Mouse (Mus musculus): Measurements from ENCODE around the gene Fancm. TPM values are rescaled to one million over a fixed set of nuclear protein-coding genes. Genes with fewer than 3 reads are reported as not detected.

Fancm gene
- polyA plus RNA-seq (2014; fragmentation: Nextera tagmentation; extraction: Ambion mirVana) = 9.3 and 9.4 TPM in 2 replicates

DNA sequence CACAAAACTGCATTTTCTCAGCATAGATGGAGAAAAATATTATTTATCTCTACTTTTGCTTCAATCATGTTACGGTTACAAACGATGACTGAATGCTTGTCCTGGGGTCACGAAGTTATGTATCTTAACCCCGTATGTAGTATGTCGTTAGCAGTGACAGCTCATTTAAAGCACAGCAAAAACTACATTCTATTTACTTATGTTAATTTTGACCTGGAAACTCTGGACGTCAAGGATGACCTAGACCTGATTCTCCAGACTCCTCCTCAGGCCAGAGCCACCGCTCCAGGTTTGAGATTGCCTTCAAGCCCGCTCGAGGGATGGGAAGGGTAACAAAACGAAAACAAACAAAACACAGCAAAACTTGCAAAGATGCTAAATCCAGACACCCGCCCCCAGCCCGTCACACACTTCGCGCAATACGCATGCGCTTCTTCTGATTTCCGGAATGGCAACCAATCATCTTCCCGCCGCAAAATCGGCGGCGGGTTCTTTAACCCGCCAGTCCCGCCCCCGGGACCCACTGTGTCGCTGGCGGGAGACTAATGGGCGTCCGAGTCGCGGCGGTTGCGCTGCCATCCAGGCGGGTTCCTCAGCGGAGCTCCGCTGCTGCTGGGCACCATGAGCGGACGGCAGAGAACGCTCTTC lies at the start of gene Fancm:
Gene Fancm (plus strand): TSS at position 519 of the 648 bp plus-strand sequence.
- peak within 1 kb of the TSS; percentile 81 for H3K9ac ChIP-seq (ENCODE audit: low read length)
- peaks cover 18% of the 10 kb centered on the region for H3K36me3 ChIP-seq (ENCODE audit: control insufficient read depth, insufficient read depth, low read length)
- H3K4me2 ChIP-seq (ENCODE audit: low read length) = peak within 1 kb of the TSS; percentile 90
- WGBS = 2% methylated on average over 39 of the region's 39 CpGs
- ATAC-seq (ENCODE audit: insufficient number of reproducible peaks, insufficient read depth, low FRiP score, low read depth) = peak; percentile 24
- peak within 1 kb of the TSS; percentile 79 for H3K4me3 ChIP-seq (ENCODE audit: control insufficient read depth in 1 of 2, insufficient read depth in 1 of 2, low read depth in 1 of 2, low read length in 2 of 2)
- H3K4me1 ChIP-seq (ENCODE audit: control insufficient read depth in 2 of 2, insufficient read depth in 2 of 2, low read length in 2 of 2) = peaks cover 6 to 18% of the 10 kb centered on the region in 2 experiments; a peak in 3 of 4 replicates
- H3K9me3 ChIP-seq (ENCODE audit: control insufficient read depth, low read length) = no peaks in the 10 kb centered on the region
- no peaks in the 10 kb centered on the region for H3K27me3 ChIP-seq (ENCODE audit: control insufficient read depth, insufficient read depth, low read length)
- H3K27ac ChIP-seq (replicated peaks in 1 of 2; ENCODE audit: control insufficient read depth in 1 of 2, insufficient read depth in 1 of 2, low read depth in 2 of 2, low read length in 2 of 2) = peak within 1 kb of the TSS; percentile 67 to 92

DNA sequence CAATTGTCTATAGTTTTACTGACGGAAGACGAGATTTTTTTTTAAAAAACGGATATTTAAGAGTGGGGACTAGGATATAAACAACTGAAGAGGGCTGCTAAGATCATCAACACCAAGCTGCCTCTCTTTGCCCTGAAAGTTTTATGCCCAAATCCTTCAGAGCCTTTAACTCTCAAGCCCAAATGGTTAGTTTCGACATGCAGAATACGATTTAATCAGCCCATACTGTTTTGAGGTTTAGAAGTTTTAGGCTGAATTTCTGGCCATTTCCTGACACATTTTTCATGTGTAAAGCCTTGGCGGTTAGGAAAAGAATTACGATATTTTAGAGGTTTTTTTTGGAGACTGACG lies 39.6 kb upstream of the Fancm start:
- no peaks in the 10 kb centered on the region for H3K9me3 ChIP-seq (ENCODE audit: control insufficient read depth, low read length)
- H3K4me2 ChIP-seq (ENCODE audit: low read length) = peak overlapping the region; percentile 75
- 48% methylated on average over 8 of the region's 8 CpGs for WGBS
- ATAC-seq (ENCODE audit: insufficient number of reproducible peaks, insufficient read depth, low FRiP score, low read depth) = no peak
- H3K9ac ChIP-seq (ENCODE audit: low read length) = peak overlapping the region; percentile 87
- peaks cover 4 to 23% of the 10 kb centered on the region in 2 experiments; a peak in 3 of 4 replicates for H3K4me1 ChIP-seq (ENCODE audit: control insufficient read depth in 2 of 2, insufficient read depth in 2 of 2, low read length in 2 of 2)
- H3K27ac ChIP-seq (replicated peaks in 1 of 2; ENCODE audit: control insufficient read depth in 1 of 2, insufficient read depth in 1 of 2, low read depth in 2 of 2, low read length in 2 of 2) = peak overlapping the region; percentile 39 to 81
- no peaks in the 10 kb centered on the region for H3K27me3 ChIP-seq (ENCODE audit: control insufficient read depth, insufficient read depth, low read length)
- 0 out of 2 replicates have a peak, but pooled peaks cover 2% of the 10 kb centered on the region for H3K36me3 ChIP-seq (ENCODE audit: control insufficient read depth, insufficient read depth, low read length)
- H3K4me3 ChIP-seq (ENCODE audit: control insufficient read depth in 1 of 2, insufficient read depth in 1 of 2, low read depth in 1 of 2, low read length in 2 of 2) = peak overlapping the region; percentile 69 to 100

- Histone ChIP-seq H3K27ac (replicated peaks in 1 of 2; ENCODE audit: control insufficient read depth in 1 of 2, insufficient read depth in 1 of 2, low read depth in 2 of 2, low read length in 2 of 2) (peak within 1 kb of the TSS; percentile 81 to 94), H3K9ac (ENCODE audit: low read length) (peak within 1 kb of the TSS; percentile 87), H3K4me1 (ENCODE audit: control insufficient read depth in 2 of 2, insufficient read depth in 2 of 2, low read length in 2 of 2) (peaks cover 4 to 23% of the 10 kb centered on the region in 2 experiments; a peak in 3 of 4 replicates), H3K36me3 (ENCODE audit: control insufficient read depth, insufficient read depth, low read length) (0 out of 2 replicates have a peak, but pooled peaks cover 4% of the 10 kb centered on the region), H3K4me3 (ENCODE audit: control insufficient read depth in 1 of 2, insufficient read depth in 1 of 2, low read depth in 1 of 2, low read length in 2 of 2) (peak within 1 kb of the TSS; percentile 69 to 100), H3K27me3 (ENCODE audit: control insufficient read depth, insufficient read depth, low read length) (no peaks in the 10 kb centered on the region), H3K9me3 (ENCODE audit: control insufficient read depth, low read length) (no peaks in the 10 kb centered on the region), H3K4me2 (ENCODE audit: low read length) (peak within 1 kb of the TSS; percentile 75)
- ATAC-seq (ENCODE audit: insufficient number of reproducible peaks, insufficient read depth, low FRiP score, low read depth) = peak; percentile 89
- under 1% methylated on average over 65 of the region's 65 CpGs for WGBS
Observed at GRCm38 (mm10) chr12:65036190-65036870, 39.1 kb upstream of the Fancm start, which contains the start of gene Prpf39. Gene Prpf39 (plus strand): TSS chr12:65036333.

GRCm38 (mm10) chr12:65036892-65037545 lies 38.4 kb upstream of the Fancm start:
- H3K9me3 ChIP-seq (ENCODE audit: control insufficient read depth, low read length) = no peaks in the 10 kb centered on the region
- 10% methylated on average over 18 of the region's 18 CpGs for WGBS
- H3K27me3 ChIP-seq (ENCODE audit: control insufficient read depth, insufficient read depth, low read length) = no peaks in the 10 kb centered on the region
- H3K4me2 ChIP-seq (ENCODE audit: low read length) = peak overlapping the region; percentile 75
- peak overlapping the region; percentile 69 to 100 for H3K4me3 ChIP-seq (ENCODE audit: control insufficient read depth in 1 of 2, insufficient read depth in 1 of 2, low read depth in 1 of 2, low read length in 2 of 2)
- H3K9ac ChIP-seq (ENCODE audit: low read length) = peak overlapping the region; percentile 87
- peaks cover 4 to 23% of the 10 kb centered on the region in 2 experiments; a peak in 3 of 4 replicates for H3K4me1 ChIP-seq (ENCODE audit: control insufficient read depth in 2 of 2, insufficient read depth in 2 of 2, low read length in 2 of 2)
- H3K27ac ChIP-seq (replicated peaks in 1 of 2; ENCODE audit: control insufficient read depth in 1 of 2, insufficient read depth in 1 of 2, low read depth in 2 of 2, low read length in 2 of 2) = no peak overlapping the region
- no peak for ATAC-seq (ENCODE audit: insufficient number of reproducible peaks, insufficient read depth, low FRiP score, low read depth)
- 0 out of 2 replicates have a peak, but pooled peaks cover 6% of the 10 kb centered on the region for H3K36me3 ChIP-seq (ENCODE audit: control insufficient read depth, insufficient read depth, low read length)

DNA sequence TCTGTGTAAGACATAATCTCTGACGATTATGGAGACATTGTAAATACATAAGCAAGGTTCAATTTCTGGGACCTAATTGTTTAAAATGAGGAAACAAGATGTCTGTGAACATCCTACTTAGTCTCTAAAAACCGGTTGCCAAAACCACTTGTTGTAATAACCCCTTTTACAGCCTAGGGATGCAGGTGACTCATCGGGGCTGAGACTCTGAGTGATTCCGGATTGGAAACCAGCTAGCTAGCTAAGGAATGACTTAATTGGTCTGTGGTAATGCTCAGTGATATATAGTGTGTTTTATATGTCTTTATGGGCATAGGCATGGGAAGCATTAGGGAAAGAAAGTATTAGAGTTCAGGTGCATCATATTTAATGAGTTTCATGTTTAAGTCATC lies 37.9 kb upstream of the Fancm start:
- Histone ChIP-seq H3K9me3 (ENCODE audit: control insufficient read depth, low read length) (no peaks in the 10 kb centered on the region), H3K4me2 (ENCODE audit: low read length) (peak overlapping the region; percentile 75), H3K27me3 (ENCODE audit: control insufficient read depth, insufficient read depth, low read length) (no peaks in the 10 kb centered on the region), H3K4me1 (ENCODE audit: control insufficient read depth in 2 of 2, insufficient read depth in 2 of 2, low read length in 2 of 2) (peaks cover 4 to 23% of the 10 kb centered on the region in 2 experiments; a peak in 3 of 4 replicates), H3K36me3 (ENCODE audit: control insufficient read depth, insufficient read depth, low read length) (peaks cover 9% of the 10 kb centered on the region), H3K4me3 (ENCODE audit: control insufficient read depth in 1 of 2, insufficient read depth in 1 of 2, low read depth in 1 of 2, low read length in 2 of 2) (peak overlapping the region; percentile 12 to 69; a peak in 3 of 4 replicates), H3K27ac (replicated peaks in 1 of 2; ENCODE audit: control insufficient read depth in 1 of 2, insufficient read depth in 1 of 2, low read depth in 2 of 2, low read length in 2 of 2) (no peak overlapping the region), H3K9ac (ENCODE audit: low read length) (peak overlapping the region; percentile 87)
- ATAC-seq (ENCODE audit: insufficient number of reproducible peaks, insufficient read depth, low FRiP score, low read depth) = no peak
- WGBS = 17% methylated on average over 4 of the region's 4 CpGs

GRCm38 (mm10) chr12:65048799-65049198 lies 26.6 kb upstream of the Fancm start:
- H3K4me3 ChIP-seq (ENCODE audit: control insufficient read depth in 1 of 2, insufficient read depth in 1 of 2, low read depth in 1 of 2, low read length in 2 of 2) = no peak overlapping the region
- no peaks in the 10 kb centered on the region for H3K27me3 ChIP-seq (ENCODE audit: control insufficient read depth, insufficient read depth, low read length)
- peaks cover 68% of the 10 kb centered on the region for H3K36me3 ChIP-seq (ENCODE audit: control insufficient read depth, insufficient read depth, low read length)
- H3K9me3 ChIP-seq (ENCODE audit: control insufficient read depth, low read length) = no peaks in the 10 kb centered on the region
- H3K27ac ChIP-seq (replicated peaks in 1 of 2; ENCODE audit: control insufficient read depth in 1 of 2, insufficient read depth in 1 of 2, low read depth in 2 of 2, low read length in 2 of 2) = no peak overlapping the region
- ATAC-seq (ENCODE audit: insufficient number of reproducible peaks, insufficient read depth, low FRiP score, low read depth) = no peak
- H3K4me1 ChIP-seq (ENCODE audit: control insufficient read depth in 2 of 2, insufficient read depth in 2 of 2, low read length in 2 of 2) = no peaks in the 10 kb centered on the region
- no peak overlapping the region for H3K4me2 ChIP-seq (ENCODE audit: low read length)
- H3K9ac ChIP-seq (ENCODE audit: low read length) = no peak overlapping the region

- Histone ChIP-seq H3K27ac (replicated peaks in 1 of 2; ENCODE audit: control insufficient read depth in 1 of 2, insufficient read depth in 1 of 2, low read depth in 2 of 2, low read length in 2 of 2) (no peak overlapping the region), H3K4me3 (ENCODE audit: control insufficient read depth in 1 of 2, insufficient read depth in 1 of 2, low read depth in 1 of 2, low read length in 2 of 2) (no peak overlapping the region), H3K4me1 (ENCODE audit: control insufficient read depth in 2 of 2, insufficient read depth in 2 of 2, low read length in 2 of 2) (no peaks in the 10 kb centered on the region), H3K4me2 (ENCODE audit: low read length) (no peak overlapping the region), H3K9me3 (ENCODE audit: control insufficient read depth, low read length) (no peaks in the 10 kb centered on the region), H3K27me3 (ENCODE audit: control insufficient read depth, insufficient read depth, low read length) (no peaks in the 10 kb centered on the region), H3K36me3 (ENCODE audit: control insufficient read depth, insufficient read depth, low read length) (peaks cover 88% of the 10 kb centered on the region), H3K9ac (ENCODE audit: low read length) (no peak overlapping the region)
- ATAC-seq (ENCODE audit: insufficient number of reproducible peaks, insufficient read depth, low FRiP score, low read depth) = no peak
- WGBS = 76% methylated on average over 2 of the region's 2 CpGs
Observed at GRCm38 (mm10) chr12:65058203-65058602, 17.2 kb upstream of the Fancm start.

Data from heart, embryonic 14.5 days (tissue).